Mouse (Mus musculus): ENCODE measurements around the gene Fbxo44. TPM values are rescaled to one million over a fixed set of nuclear protein-coding genes. Genes with fewer than 3 reads are reported as not detected.
"Not testable (repeated sequence)": the region's sequence is repeated elsewhere in the genome, so short reads cannot be mapped to it uniquely, and the experiment has no call there.

Gene Fbxo44
- 104 and 114 TPM in 2 replicates for polyA plus RNA-seq (2015; fragmentation: Nextera tagmentation; extraction: Ambion mirVana)

GRCm38 (mm10) chr4:148160436-148161390 lies at the start of gene Fbxo44, which contains the start of gene Fbxo2:
Fbxo44 (minus strand) TSS chr4:148160482.
Fbxo2 (plus strand) TSS chr4:148160621.
- ATAC-seq: peak; percentile 75
- Histone ChIP-seq H3K9me3 (ENCODE audit: control insufficient read depth, low read length) (no peaks in the 10 kb centered on the region), H3K4me2 (ENCODE audit: low read length) (peak within 1 kb of the TSS; percentile 95), H3K9ac (ENCODE audit: low read depth, low read length) (peak within 1 kb of the TSS; percentile 79), H3K27me3 (replicated peaks; ENCODE audit: control insufficient read depth, insufficient read depth, low read length) (peaks cover 34% of the 10 kb centered on the region), H3K36me3 (ENCODE audit: control insufficient read depth, insufficient read depth, low read length) (peaks cover 14% of the 10 kb centered on the region), H3K4me1 (ENCODE audit: control insufficient read depth, insufficient read depth, low read depth, low read length) (peaks cover 27% of the 10 kb centered on the region), H3K4me3 (ENCODE audit: low read length) (peak within 1 kb of the TSS; percentile 62), H3K27ac (ENCODE audit: low read depth, low read length) (peak within 1 kb of the TSS; percentile 84)
- WGBS: 1% methylated on average over 42 of the region's 43 CpGs

GRCm38 (mm10) chr4:148204873-148205232 lies 44.6 kb upstream of the Fbxo44 start:
- ATAC-seq: peak; percentile 61; the same call in 1 of the 2 replicates
- no peak overlapping the region for H3K27ac ChIP-seq (ENCODE audit: low read depth, low read length)
- 39% methylated on average over 6 of the region's 6 CpGs for WGBS

GRCm38 (mm10) chr4:148204061-148204872 lies 44.0 kb upstream of the Fbxo44 start:
- no peaks in the 10 kb centered on the region for H3K27me3 ChIP-seq (replicated peaks; ENCODE audit: control insufficient read depth, insufficient read depth, low read length)
- 51% methylated on average over 15 of the region's 15 CpGs for whole genome bisulfite sequencing
- H3K9ac ChIP-seq (ENCODE audit: low read depth, low read length): no peak overlapping the region
- no peaks in the 10 kb centered on the region for H3K36me3 ChIP-seq (ENCODE audit: control insufficient read depth, insufficient read depth, low read length)
- no peaks in the 10 kb centered on the region for H3K9me3 ChIP-seq (ENCODE audit: control insufficient read depth, low read length)
- no peak overlapping the region for H3K4me3 ChIP-seq (ENCODE audit: low read length)
- H3K4me2 ChIP-seq (ENCODE audit: low read length): no peak overlapping the region
- no peaks in the 10 kb centered on the region for H3K4me1 ChIP-seq (ENCODE audit: control insufficient read depth, insufficient read depth, low read depth, low read length)
- H3K27ac ChIP-seq (ENCODE audit: low read depth, low read length): no peak overlapping the region
- ATAC-seq: no peak

More at GRCm38 (mm10) chr4:148204873-148205232, 44.6 kb upstream of the Fbxo44 start:
- Histone ChIP-seq H3K27me3 (replicated peaks; ENCODE audit: control insufficient read depth, insufficient read depth, low read length) (no peaks in the 10 kb centered on the region), H3K9me3 (ENCODE audit: control insufficient read depth, low read length) (no peaks in the 10 kb centered on the region), H3K4me1 (ENCODE audit: control insufficient read depth, insufficient read depth, low read depth, low read length) (no peaks in the 10 kb centered on the region), H3K4me3 (ENCODE audit: low read length) (no peak overlapping the region), H3K9ac (ENCODE audit: low read depth, low read length) (no peak overlapping the region), H3K4me2 (ENCODE audit: low read length) (no peak overlapping the region), H3K36me3 (ENCODE audit: control insufficient read depth, insufficient read depth, low read length) (no peaks in the 10 kb centered on the region)

- H3K36me3 ChIP-seq (ENCODE audit: control insufficient read depth, insufficient read depth, low read length): no peaks in the 10 kb centered on the region
- 0 out of 2 replicates have a peak, but pooled peaks cover 1% of the 10 kb centered on the region for H3K4me1 ChIP-seq (ENCODE audit: control insufficient read depth, insufficient read depth, low read depth, low read length)
- no peak overlapping the region for H3K4me2 ChIP-seq (ENCODE audit: low read length)
- H3K27me3 ChIP-seq (replicated peaks; ENCODE audit: control insufficient read depth, insufficient read depth, low read length): no peaks in the 10 kb centered on the region
- no peaks in the 10 kb centered on the region for H3K9me3 ChIP-seq (ENCODE audit: control insufficient read depth, low read length)
- H3K27ac ChIP-seq (ENCODE audit: low read depth, low read length): no peak overlapping the region
- no peak overlapping the region for H3K9ac ChIP-seq (ENCODE audit: low read depth, low read length)
- ATAC-seq: no peak
- H3K4me3 ChIP-seq (ENCODE audit: low read length): no peak overlapping the region
- 76% methylated on average over 2 of the region's 2 CpGs for WGBS
Measured at GRCm38 (mm10) chr4:148203557-148203956, 43.3 kb upstream of the Fbxo44 start.

GRCm38 (mm10) chr4:148198721-148199120 lies 38.4 kb upstream of the Fbxo44 start:
- no peak for ATAC-seq

GRCm38 (mm10) chr4:148194400-148194799 lies 34.1 kb upstream of the Fbxo44 start:
- no peak for ATAC-seq
- Histone ChIP-seq H3K9me3 (ENCODE audit: control insufficient read depth, low read length) (no peaks in the 10 kb centered on the region), H3K36me3 (ENCODE audit: control insufficient read depth, insufficient read depth, low read length) (no peaks in the 10 kb centered on the region), H3K27me3 (replicated peaks; ENCODE audit: control insufficient read depth, insufficient read depth, low read length) (no peaks in the 10 kb centered on the region), H3K27ac (ENCODE audit: low read depth, low read length) (no peak overlapping the region), H3K9ac (ENCODE audit: low read depth, low read length) (no peak overlapping the region), H3K4me2 (ENCODE audit: low read length) (no peak overlapping the region), H3K4me3 (ENCODE audit: low read length) (no peak overlapping the region), H3K4me1 (ENCODE audit: control insufficient read depth, insufficient read depth, low read depth, low read length) (peaks cover 7% of the 10 kb centered on the region; the same call in 1 of the 2 replicates)

More at GRCm38 (mm10) chr4:148198721-148199120, 38.4 kb upstream of the Fbxo44 start:
- Histone ChIP-seq H3K9me3 (ENCODE audit: control insufficient read depth, low read length) (no peaks in the 10 kb centered on the region), H3K4me2 (ENCODE audit: low read length) (no peak overlapping the region), H3K9ac (ENCODE audit: low read depth, low read length) (no peak overlapping the region), H3K4me1 (ENCODE audit: control insufficient read depth, insufficient read depth, low read depth, low read length) (0 out of 2 replicates have a peak, but pooled peaks cover 3% of the 10 kb centered on the region), H3K36me3 (ENCODE audit: control insufficient read depth, insufficient read depth, low read length) (no peaks in the 10 kb centered on the region), H3K27ac (ENCODE audit: low read depth, low read length) (no peak overlapping the region), H3K4me3 (ENCODE audit: low read length) (no peak overlapping the region), H3K27me3 (replicated peaks; ENCODE audit: control insufficient read depth, insufficient read depth, low read length) (no peaks in the 10 kb centered on the region)
- 31% methylated on average over 10 of the region's 10 CpGs for WGBS

- WGBS: 33% methylated on average over 11 of the region's 11 CpGs
- no peak overlapping the region for H3K4me2 ChIP-seq (ENCODE audit: low read length)
- ATAC-seq: no peak
Measured at GRCm38 (mm10) chr4:148192707-148193245, 32.5 kb upstream of the Fbxo44 start.

GRCm38 (mm10) chr4:148188767-148189166 lies 28.5 kb upstream of the Fbxo44 start:
- H3K4me1 ChIP-seq (ENCODE audit: control insufficient read depth, insufficient read depth, low read depth, low read length); H3K27ac ChIP-seq (ENCODE audit: low read depth, low read length); H3K4me3 ChIP-seq (ENCODE audit: low read length); H3K27me3 ChIP-seq (replicated peaks; ENCODE audit: control insufficient read depth, insufficient read depth, low read length); H3K9me3 ChIP-seq (ENCODE audit: control insufficient read depth, low read length); H3K36me3 ChIP-seq (ENCODE audit: control insufficient read depth, insufficient read depth, low read length); H3K4me2 ChIP-seq (ENCODE audit: low read length); ATAC-seq; H3K9ac ChIP-seq (ENCODE audit: low read depth, low read length): not testable (repeated sequence)
- 100% methylated on average over 1 of the region's 1 CpGs for WGBS

More at GRCm38 (mm10) chr4:148192707-148193245, 32.5 kb upstream of the Fbxo44 start:
- Histone ChIP-seq H3K27me3 (replicated peaks; ENCODE audit: control insufficient read depth, insufficient read depth, low read length) (no peaks in the 10 kb centered on the region), H3K36me3 (ENCODE audit: control insufficient read depth, insufficient read depth, low read length) (no peaks in the 10 kb centered on the region), H3K4me3 (ENCODE audit: low read length) (no peak overlapping the region), H3K9ac (ENCODE audit: low read depth, low read length) (no peak overlapping the region), H3K4me1 (ENCODE audit: control insufficient read depth, insufficient read depth, low read depth, low read length) (peaks cover 4% of the 10 kb centered on the region; the same call in 1 of the 2 replicates), H3K27ac (ENCODE audit: low read depth, low read length) (no peak overlapping the region), H3K9me3 (ENCODE audit: control insufficient read depth, low read length) (no peaks in the 10 kb centered on the region)

All from hindbrain, embryonic 16.5 days (tissue).